Mouse (Mus musculus) spleen, postnatal 36 days (tissue): ENCODE results near the gene Rbl1.
"Not testable (repeated sequence)": the region's sequence is repeated elsewhere in the genome, so short reads cannot be mapped to it uniquely, and the experiment has no call there.

Source experiments
- DNase-seq, 2 experiments: peaks; one replicate each; pipeline ENCODE4 v3.0.0; 2022; ENCODE audit warnings: low spot score in 2 of 2, mixed read lengths in 1 of 2

Gene Rbl1

GRCm38 (mm10) chr2:157170626-157171025, 33.7 kb downstream of the Rbl1 start:
- DNase-seq: no peak

- no peak for DNase-seq
Measured at GRCm38 (mm10) chr2:157170166-157170565, 34.2 kb downstream of the Rbl1 start.

GRCm38 (mm10) chr2:157166371-157167080, 37.8 kb downstream of the Rbl1 start:
- DNase-seq: no peak

- DNase-seq: not testable (repeated sequence)
Measured at GRCm38 (mm10) chr2:157165312-157166224, 38.8 kb downstream of the Rbl1 start.

GRCm38 (mm10) chr2:157164101-157164500, 40.2 kb downstream of the Rbl1 start:
- DNase-seq: no peak

- no peak for DNase-seq
Measured at GRCm38 (mm10) chr2:157156079-157156478, 48.3 kb downstream of the Rbl1 start.

GRCm38 (mm10) chr2:157153235-157153634, 51.1 kb downstream of the Rbl1 start:
- no peak for DNase-seq

- no peak for DNase-seq
Measured at GRCm38 (mm10) chr2:157148417-157148816, 55.9 kb downstream of the Rbl1 start.

GRCm38 (mm10) chr2:157147397-157148020, 56.8 kb downstream of the Rbl1 start:
- DNase-seq: no peak

GRCm38 (mm10) chr2:157145173-157145572, 59.2 kb downstream of the Rbl1 start:
- no peak for DNase-seq

GRCm38 (mm10) chr2:157144132-157144531, 60.2 kb downstream of the Rbl1 start:
- DNase-seq: no peak

GRCm38 (mm10) chr2:157141962-157142361, 62.4 kb downstream of the Rbl1 start:
- DNase-seq: no peak

- no peak for DNase-seq
Measured at GRCm38 (mm10) chr2:157139251-157139802, 65.0 kb downstream of the Rbl1 start.

- peak; percentile 50 to 64 for DNase-seq
Measured at GRCm38 (mm10) chr2:157138808-157139207, 65.5 kb downstream of the Rbl1 start.

- peak; percentile 79 to 81 for DNase-seq
Measured at GRCm38 (mm10) chr2:157137959-157138731, 66.2 kb downstream of the Rbl1 start.

GRCm38 (mm10) chr2:157136646-157137045, 67.7 kb downstream of the Rbl1 start:
- no peak for DNase-seq

- DNase-seq: no peak
Measured at GRCm38 (mm10) chr2:157136176-157136575, 68.2 kb downstream of the Rbl1 start.

GRCm38 (mm10) chr2:157135529-157136120, 68.7 kb downstream of the Rbl1 start:
- no peak for DNase-seq

- peak; percentile 98 to 99 for DNase-seq
Measured at GRCm38 (mm10) chr2:157135014-157135413, 69.3 kb downstream of the Rbl1 start, which contains the start of gene Samhd1. TSS of gene Samhd1 (minus strand) at chr2:157135265.

GRCm38 (mm10) chr2:157134479-157134931, 69.8 kb downstream of the Rbl1 start:
- peak; percentile 57 to 61 for DNase-seq
